Mouse (Mus musculus): ENCODE data around the gene Rpl13.

GRCm38 (mm10) chr8:123101244-123101643 lies 906 bp upstream of the Rpl13 start:
- TF ChIP-seq CTCF (IDR thresholded peaks at IDR 0.05; ENCODE audit: borderline replicate concordance, extremely low read depth, insufficient read depth, insufficient read length), result no peak
- no peak for TF ChIP-seq POLR2A (IDR thresholded peaks at IDR 0.05; ENCODE audit: borderline replicate concordance, extremely low read depth, insufficient read depth, insufficient read length, poor library complexity, severe bottlenecking)
